In the genomic region with DNA sequence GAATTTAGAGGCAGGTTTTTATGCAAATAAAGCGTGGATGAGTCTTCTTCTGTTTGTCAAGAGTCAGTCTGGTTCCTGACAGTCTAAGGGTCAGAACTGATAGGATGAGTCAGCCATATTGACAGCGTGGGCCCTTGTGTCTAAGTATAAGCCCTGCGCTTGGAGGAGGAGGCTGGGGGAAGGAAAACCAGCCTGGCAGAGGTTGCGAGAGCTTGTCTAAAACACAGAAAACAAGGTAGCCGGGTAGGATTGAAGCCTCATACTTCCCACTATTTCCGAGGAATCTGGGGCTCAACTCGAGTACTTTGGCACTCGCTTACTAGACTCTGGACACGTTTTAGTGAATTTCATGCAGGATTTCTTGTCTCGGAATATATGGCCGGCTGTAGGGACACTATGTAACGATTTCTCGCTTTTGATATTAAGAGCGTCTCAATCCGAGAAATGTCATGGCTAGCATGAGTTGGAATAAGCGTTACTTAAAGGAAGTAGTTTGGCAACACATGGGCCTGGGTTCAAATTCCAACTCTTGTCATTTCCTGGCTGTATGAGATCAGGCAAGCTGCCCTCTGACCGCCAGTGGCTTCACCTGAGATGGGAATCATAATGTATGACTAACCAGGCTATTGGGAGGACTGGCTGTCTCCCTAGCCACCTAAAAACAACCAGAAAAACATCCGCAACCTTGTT, we compare ENCODE assay signal across 9 mouse cellular contexts. TPM values are rescaled to one million over a fixed set of nuclear protein-coding genes. Genes with fewer than 3 reads are reported as not detected.
DNase-seq lines count a peak whose midpoint lies in the region; ATAC-seq and TF ChIP-seq lines count a peak whose summit lies in the region.
"Had no signal": no experiment of that assay in that cellular context is flagged by ENCODE, and none has a peak within 500 bp of the region (broad histone marks: within the 10 kb centered on the region; RNA-seq: fewer than 3 reads in every experiment).

No protein-coding gene starts in this region.

- no peaks in the 10 kb centered on the region for H3K9me3 ChIP-seq in hindbrain, embryonic 14.5 days (ENCODE audit: control insufficient read depth, low read length)
- H3K9me3 ChIP-seq in hindbrain, embryonic 12.5 days (replicated peaks) = no peaks in the 10 kb centered on the region
- H3K9me3 ChIP-seq in intestine, embryonic 14.5 days (ENCODE audit: control insufficient read depth, low read length) = no peaks in the 10 kb centered on the region
- no peaks in the 10 kb centered on the region for H3K9me3 ChIP-seq in stomach, postnatal 0 days (ENCODE audit: control insufficient read depth, low read length)

- peaks cover 9% of the 10 kb centered on the region; the same call in 1 of the 2 replicates for H3K4me1 ChIP-seq in hindbrain, embryonic 14.5 days (replicated peaks; ENCODE audit: control insufficient read depth, insufficient read depth, low read length)
- no peaks in the 10 kb centered on the region for H3K4me1 ChIP-seq in hindbrain, embryonic 12.5 days
- H3K4me1 ChIP-seq in intestine, embryonic 14.5 days (replicated peaks; ENCODE audit: control insufficient read depth, insufficient read depth, low read length) = peaks cover 9% of the 10 kb centered on the region; the same call in 1 of the 2 replicates
- no peaks in the 10 kb centered on the region for H3K4me1 ChIP-seq in stomach, postnatal 0 days (replicated peaks; ENCODE audit: control insufficient read depth, insufficient read depth)

- H3K27ac ChIP-seq in hindbrain, embryonic 14.5 days = peak overlapping the region; percentile 66; the same call in 1 of the 2 replicates
- H3K27ac ChIP-seq in hindbrain, embryonic 12.5 days = no peak overlapping the region
- peak overlapping the region; percentile 69; the same call in 1 of the 2 replicates for H3K27ac ChIP-seq in intestine, embryonic 14.5 days (ENCODE audit: low read depth)
- peak overlapping the region; percentile 14; the same call in 1 of the 2 replicates for H3K27ac ChIP-seq in stomach, postnatal 0 days (replicated peaks)

- 91% methylated on average over 18 of the region's 18 CpGs for WGBS in hindbrain, embryonic 14.5 days
- 91% methylated on average over 18 of the region's 18 CpGs for WGBS in hindbrain, embryonic 12.5 days
- 89% methylated on average over 18 of the region's 18 CpGs for WGBS in intestine, embryonic 14.5 days
- WGBS in stomach, postnatal 0 days = 82% methylated on average over 18 of the region's 18 CpGs

- no peak overlapping the region for H3K4me3 ChIP-seq in hindbrain, embryonic 14.5 days (replicated peaks; ENCODE audit: low read length)
- no peak overlapping the region for H3K4me3 ChIP-seq in hindbrain, embryonic 12.5 days
- no peak overlapping the region for H3K4me3 ChIP-seq in intestine, embryonic 14.5 days (ENCODE audit: low read depth, low read length)
- no peak overlapping the region for H3K4me3 ChIP-seq in stomach, postnatal 0 days (ENCODE audit: low read depth, low read length)

- no peak for TF ChIP-seq CTCF in stomach, postnatal 0 days (IDR thresholded peaks at IDR 0.05; ENCODE audit: low read depth)

- no peak overlapping the region for H3K9ac ChIP-seq in hindbrain, embryonic 14.5 days
- H3K9ac ChIP-seq in hindbrain, embryonic 12.5 days = no peak overlapping the region
- no peak overlapping the region for H3K9ac ChIP-seq in intestine, embryonic 14.5 days (ENCODE audit: low read length)
- H3K9ac ChIP-seq in stomach, postnatal 0 days (ENCODE audit: low read length) = no peak overlapping the region

- ATAC-seq in hindbrain, embryonic 14.5 days (ENCODE audit: low FRiP score) = no peak
- ATAC-seq in hindbrain, embryonic 12.5 days (ENCODE audit: low FRiP score) = no peak
- no peak for ATAC-seq in intestine, embryonic 14.5 days (replicated peaks; ENCODE audit: low FRiP score, low TSS enrichment, low read depth)
- ATAC-seq in stomach, postnatal 0 days (ENCODE audit: low FRiP score, low TSS enrichment) = no peak

- no peaks in the 10 kb centered on the region for H3K27me3 ChIP-seq in hindbrain, embryonic 14.5 days (ENCODE audit: control insufficient read depth, insufficient read depth, low read length)
- no peaks in the 10 kb centered on the region for H3K27me3 ChIP-seq in hindbrain, embryonic 12.5 days
- no peaks in the 10 kb centered on the region for H3K27me3 ChIP-seq in intestine, embryonic 14.5 days (replicated peaks; ENCODE audit: control insufficient read depth, insufficient read depth, low read length)
- no peaks in the 10 kb centered on the region for H3K27me3 ChIP-seq in stomach, postnatal 0 days (ENCODE audit: control insufficient read depth, insufficient read depth, low read length)

- no peak overlapping the region; the same call in 1 of the 2 replicates for H3K4me2 ChIP-seq in hindbrain, embryonic 14.5 days (replicated peaks)
- no peak overlapping the region for H3K4me2 ChIP-seq in hindbrain, embryonic 12.5 days (replicated peaks)
- H3K4me2 ChIP-seq in intestine, embryonic 14.5 days (ENCODE audit: low read length) = no peak overlapping the region
- H3K4me2 ChIP-seq in stomach, postnatal 0 days (replicated peaks; ENCODE audit: low read depth) = no peak overlapping the region

- no peaks in the 10 kb centered on the region for H3K36me3 ChIP-seq in hindbrain, embryonic 14.5 days (replicated peaks; ENCODE audit: control insufficient read depth, insufficient read depth)
- H3K36me3 ChIP-seq in hindbrain, embryonic 12.5 days = no peaks in the 10 kb centered on the region
- H3K36me3 ChIP-seq in intestine, embryonic 14.5 days (ENCODE audit: control insufficient read depth, insufficient read depth, low read length) = no peaks in the 10 kb centered on the region
- no peaks in the 10 kb centered on the region for H3K36me3 ChIP-seq in stomach, postnatal 0 days (ENCODE audit: control insufficient read depth, insufficient read depth, low read length)

- DNase-seq in hindbrain, embryonic 14.5 days (ENCODE audit: low spot score) = no peak
- DNase-seq in right cerebral cortex, adult 2 months (ENCODE audit: low spot score in 2 of 2) = peak; percentile 42 to 44
- no peak for DNase-seq in right cerebral cortex, postnatal 10 days (ENCODE audit: low spot score in 2 of 2)
- DNase-seq in intestine, embryonic 14.5 days (ENCODE audit: low spot score) = no peak
- no peak for DNase-seq in stomach, postnatal 0 days (ENCODE audit: low spot score)
- no peak for DNase-seq in B cell, adult 2 months
- DNase-seq in adrenal gland, postnatal 25 days = no peak
- DNase-seq: spleen, adult 18-20 months had no signal

- TF ChIP-seq EP300 in stomach, postnatal 0 days (optimal IDR thresholded peaks at IDR 0.05) = no peak

RNA-seq across cellular contexts. Expression of a gene that starts 39.4 kb away (rescaled TPM):
- 26.4 and 26.8 TPM in 2 replicates for polyA plus RNA-seq in hindbrain, embryonic 14.5 days (2014; fragmentation: Nextera tagmentation; extraction: Ambion mirVana)
- polyA plus RNA-seq in hindbrain, embryonic 12.5 days (2016; fragmentation: Nextera tagmentation; extraction: Ambion mirVana) = 90.3 and 92.0 TPM in 2 replicates
- polyA plus RNA-seq in intestine, embryonic 14.5 days (2014; fragmentation: Nextera tagmentation; extraction: Ambion mirVana) = 14.8 and 16.9 TPM in 2 replicates
- 5.5 and 5.8 TPM in 2 replicates for polyA plus RNA-seq in stomach, postnatal 0 days (2015; fragmentation: Nextera tagmentation; extraction: Ambion mirVana)
- total RNA-seq in adrenal gland, postnatal 25 days (2021) = 23.8 and 25.8 TPM in 2 replicates

Comparison
In these comparisons a context has a peak if more than half of its experiments do, and no peak if none do; other contexts are left out.
1. DNase-seq: peak in right cerebral cortex, adult 2 months (2 of 2); none in hindbrain, embryonic 14.5 days (single experiment), right cerebral cortex, postnatal 10 days (0 of 2), intestine, embryonic 14.5 days (single experiment), stomach, postnatal 0 days (single experiment), B cell, adult 2 months (0 of 2) and adrenal gland, postnatal 25 days (single experiment).